Mouse (Mus musculus): ENCODE data around the gene Cfap65. TPM values are rescaled to one million over a fixed set of nuclear protein-coding genes. Genes with fewer than 3 reads are reported as not detected.

Cfap65 gene
- total RNA-seq (2021): 0.06 TPM in 1 of 2 replicates, not detected in the other
- long read RNA-seq: 0 reads

DNA sequence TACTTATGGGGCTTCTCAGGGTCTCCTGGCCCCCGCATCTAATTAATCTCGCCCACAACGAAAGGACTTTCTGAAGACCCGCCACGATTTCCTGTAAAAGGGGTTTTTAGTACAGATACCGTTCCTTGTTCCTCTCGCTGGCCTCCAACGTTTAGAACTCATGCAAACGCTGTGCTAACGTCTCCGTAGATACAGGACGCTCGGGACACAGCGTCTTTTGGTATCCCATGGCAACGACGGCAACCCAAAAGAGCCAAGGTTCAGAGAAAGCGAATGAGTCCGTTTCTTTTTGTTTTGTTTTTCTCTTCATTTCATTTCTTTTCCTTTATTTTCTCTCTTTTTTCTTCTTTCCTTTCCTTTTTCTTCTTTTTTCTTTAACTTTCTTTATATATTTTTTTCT, at the start of gene Cfap65:
Gene Cfap65 (minus strand): TSS at position 198 of the 400 bp plus-strand sequence.
- DNase-seq: peak; percentile 58

DNA sequence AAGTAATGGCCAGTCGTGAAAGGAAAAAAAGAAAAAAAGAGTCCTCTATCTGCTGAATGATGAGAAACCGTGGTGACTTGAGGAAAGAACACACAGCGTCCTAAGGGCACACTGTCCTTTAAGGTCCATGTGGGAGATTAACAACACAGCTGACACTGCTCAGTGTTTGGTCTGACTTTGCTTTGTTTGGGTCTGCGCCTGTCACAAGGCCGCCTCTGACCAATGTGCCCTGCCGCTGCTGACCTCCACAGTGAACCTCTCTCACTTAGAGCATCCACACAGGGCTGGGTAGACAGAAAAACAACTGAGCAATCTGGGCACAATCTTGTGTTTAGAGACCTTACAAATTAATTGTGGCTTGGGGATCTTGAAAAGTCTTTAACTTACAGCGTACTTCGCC, 41.6 kb upstream of the Cfap65 start:
- no peak for DNase-seq

DNA sequence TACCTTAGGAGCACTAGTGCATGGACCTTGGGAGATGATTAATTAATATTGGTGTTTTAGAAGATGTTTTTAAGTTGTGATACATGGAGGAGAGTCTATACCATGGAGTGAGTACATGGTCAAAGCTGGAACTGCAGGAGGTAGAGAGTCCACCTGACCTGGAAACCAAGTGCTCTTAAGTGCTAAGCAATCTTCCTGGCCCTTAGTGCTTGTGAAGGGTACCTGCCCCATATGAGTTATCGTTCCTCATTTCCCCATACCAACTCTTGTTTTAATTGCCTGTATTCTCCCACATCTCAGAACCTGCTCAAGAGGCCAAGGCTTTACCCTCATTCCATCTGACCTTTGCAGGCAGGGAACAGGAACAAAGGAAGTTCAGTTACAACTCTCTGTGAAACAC, 40.5 kb upstream of the Cfap65 start:
- no peak for DNase-seq

DNA sequence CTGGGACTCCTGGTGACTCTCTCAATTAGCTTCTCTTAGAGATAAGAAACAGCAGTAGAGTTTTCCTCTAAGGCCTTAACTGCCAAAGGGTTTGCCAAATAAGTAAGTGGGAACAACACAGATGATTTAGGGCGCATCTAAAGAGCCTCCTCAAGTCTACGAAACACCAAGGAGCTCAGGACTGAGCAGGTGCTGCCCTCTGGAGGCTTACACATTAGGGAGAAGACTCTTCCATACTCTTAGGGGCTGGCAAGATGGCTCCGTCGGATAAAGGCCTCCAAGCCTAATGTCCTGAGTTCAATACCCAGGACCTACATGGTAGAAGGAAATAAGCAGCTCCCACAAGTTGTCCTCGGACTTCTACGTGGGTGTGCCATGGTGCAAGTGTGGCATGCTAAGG, 38.2 kb upstream of the Cfap65 start:
- no peak for DNase-seq

DNA sequence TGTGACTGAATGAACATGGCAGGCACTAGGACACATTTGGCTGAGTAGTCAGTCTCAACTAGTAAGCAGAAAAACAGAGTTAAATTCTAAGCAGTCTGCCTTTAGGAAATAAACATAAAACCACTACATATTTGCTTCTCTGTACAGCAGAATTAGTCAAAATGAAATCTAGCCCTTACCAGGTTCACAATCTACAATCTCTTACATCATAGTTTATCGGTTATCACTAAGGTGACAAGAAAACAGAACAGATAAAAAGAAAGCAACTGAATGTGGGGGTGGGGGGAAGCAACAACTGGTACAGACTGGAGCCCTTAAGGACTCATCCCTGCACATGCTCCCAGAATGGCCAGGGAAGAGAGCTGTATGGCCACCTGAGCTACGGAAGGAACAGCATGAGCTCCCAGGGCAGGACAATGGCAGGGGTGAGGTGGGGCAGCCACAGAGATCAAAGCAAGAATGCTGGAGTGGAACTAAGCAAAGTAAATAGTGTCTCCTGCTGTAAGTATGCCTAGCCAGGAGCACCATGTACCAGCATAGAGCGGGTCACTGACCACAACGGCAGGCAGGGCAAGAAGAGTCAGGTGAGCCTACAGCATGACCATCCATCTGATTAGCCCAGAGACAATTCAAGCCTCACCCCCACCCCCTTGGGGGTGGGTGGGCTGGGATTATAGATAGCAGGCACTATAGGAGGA, 36.1 kb upstream of the Cfap65 start:
- no peak for DNase-seq

DNA sequence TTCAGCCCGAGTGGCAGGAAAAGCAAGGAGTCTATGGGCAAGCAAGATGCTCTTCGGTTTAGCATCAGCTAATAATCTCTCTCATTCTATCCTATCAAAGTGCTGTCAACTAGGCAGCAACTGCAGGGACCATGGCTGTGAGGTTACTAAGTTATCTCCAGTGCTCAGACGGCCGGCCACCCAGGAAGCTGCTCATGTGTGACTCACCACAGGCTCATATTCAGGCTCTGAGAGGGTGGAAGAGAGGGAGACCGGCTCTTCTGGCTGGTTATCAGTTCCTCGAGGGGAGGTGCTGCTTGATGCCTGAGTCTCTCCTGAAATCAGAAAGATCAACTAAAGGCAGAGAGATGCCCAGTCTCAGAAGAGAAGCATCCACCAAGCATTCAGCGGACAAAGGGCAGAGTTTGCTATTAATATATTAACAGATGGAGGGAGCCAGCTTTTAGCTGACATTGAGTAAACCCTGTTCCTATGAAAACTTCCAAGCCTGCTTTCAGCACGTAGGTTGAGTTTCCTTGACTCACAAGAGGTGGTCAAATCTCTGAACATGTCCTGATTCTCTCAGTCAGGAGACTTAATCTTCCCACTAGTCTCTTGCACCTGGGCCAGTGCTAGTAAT, 32.7 kb upstream of the Cfap65 start:
- peak; percentile 14 for DNase-seq

DNA sequence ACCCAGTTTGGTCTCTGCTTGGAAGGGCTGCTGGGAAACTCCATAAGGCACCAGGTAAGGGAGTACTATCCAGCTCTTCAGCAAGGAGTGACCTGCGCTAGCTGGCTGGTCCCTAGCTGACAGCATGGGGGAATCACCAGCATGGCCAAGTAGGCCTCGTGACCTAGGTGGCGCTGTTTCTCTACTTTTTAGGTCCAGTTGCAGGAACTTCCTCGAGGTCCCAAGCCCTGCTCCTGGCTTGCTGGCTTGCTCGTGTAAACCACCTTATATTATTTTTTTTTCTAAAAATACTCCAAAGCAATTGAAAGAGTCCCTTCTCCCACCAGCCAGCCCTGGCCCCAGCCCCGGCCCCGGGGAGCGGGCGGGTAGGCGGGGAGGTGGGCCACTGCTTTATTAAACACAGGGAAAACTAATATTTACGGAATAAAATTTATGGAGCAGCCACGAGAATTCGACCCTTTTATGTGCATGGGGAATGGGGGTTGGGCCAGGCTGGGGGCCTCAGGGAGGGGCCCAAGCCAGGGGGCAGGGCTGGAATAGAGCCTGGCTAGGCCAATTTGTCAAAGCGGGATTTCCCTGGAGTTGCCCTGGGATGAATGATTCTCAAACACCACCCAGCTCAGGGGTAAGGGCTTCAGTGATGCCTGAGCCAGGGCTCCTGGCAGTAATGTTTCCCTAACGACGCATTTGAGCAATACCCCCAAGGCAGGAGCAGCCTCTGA, 29.3 kb upstream of the Cfap65 start:
- DNase-seq: peak; percentile 80

DNA sequence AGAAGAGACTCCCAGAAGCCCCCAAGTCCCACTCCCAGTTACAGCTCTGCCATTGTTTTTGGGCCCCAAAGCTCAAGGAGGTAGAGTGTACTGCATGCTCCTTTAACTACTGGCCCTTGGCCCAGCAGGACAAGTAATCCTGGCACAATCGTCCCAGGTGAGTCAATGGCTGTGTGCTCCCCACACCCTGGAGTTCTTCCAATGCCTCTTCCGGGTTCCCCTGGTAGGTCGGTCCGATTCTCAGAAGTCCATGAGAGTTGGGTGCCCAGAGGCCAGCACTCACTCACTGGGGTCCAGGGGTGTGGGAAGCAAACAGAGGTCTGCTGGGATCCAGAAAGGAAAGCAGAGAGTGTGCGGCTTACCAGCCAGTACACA, 27.4 kb upstream of the Cfap65 start:
- DNase-seq: no peak

DNA sequence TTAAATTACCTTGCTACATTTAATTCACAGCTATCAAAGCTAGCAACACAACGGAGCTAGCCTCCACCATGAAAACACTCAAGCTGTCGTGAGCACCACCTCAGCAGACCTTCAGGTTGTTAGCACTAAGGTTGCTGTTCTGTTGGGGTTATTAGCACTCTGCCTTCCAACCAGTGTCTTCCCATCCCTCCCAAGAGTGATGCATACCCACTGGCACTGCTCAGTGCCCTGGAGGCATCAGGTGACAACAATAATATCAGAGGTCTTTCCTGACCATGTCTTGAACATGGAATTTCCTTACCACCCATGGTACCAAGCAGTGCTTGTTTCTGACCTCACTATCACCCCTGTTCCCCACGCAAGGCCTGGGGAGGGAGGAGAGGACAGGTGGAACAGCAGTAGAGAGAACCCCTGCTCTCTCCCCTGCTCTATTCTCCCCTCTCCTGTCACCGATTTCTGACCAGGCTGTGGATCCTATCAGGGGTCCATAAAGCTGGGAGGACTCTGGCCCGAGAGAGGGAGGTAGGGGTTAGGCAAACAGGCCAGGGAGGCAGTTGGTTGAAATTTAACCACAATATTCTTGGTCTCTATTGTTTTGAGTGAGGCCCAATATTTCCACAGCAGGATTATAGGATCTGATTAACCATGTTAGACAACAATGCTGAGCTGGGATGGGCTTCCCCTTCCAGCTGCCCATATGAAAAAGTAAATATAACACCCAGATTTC, 26.9 kb upstream of the Cfap65 start:
- DNase-seq: no peak

DNA sequence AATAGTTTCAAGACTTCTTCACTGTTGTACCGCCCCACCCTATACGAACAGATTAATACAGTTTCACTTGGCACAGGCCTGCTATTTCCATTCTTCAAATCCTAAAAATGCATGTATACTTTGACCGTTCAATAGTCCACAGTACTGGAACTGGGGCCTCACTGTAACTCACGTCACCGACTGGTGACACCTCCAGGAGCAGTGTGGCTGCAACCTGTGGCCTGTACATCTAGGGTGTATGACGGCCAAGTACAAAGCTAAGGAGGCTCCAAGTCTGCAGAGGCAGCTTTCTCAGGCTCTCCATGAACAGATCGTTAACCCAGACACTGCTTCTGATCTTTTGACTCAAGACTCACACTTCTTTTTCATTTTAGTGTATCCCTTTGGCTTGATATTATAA, 26.3 kb upstream of the Cfap65 start:
- no peak for DNase-seq

DNA sequence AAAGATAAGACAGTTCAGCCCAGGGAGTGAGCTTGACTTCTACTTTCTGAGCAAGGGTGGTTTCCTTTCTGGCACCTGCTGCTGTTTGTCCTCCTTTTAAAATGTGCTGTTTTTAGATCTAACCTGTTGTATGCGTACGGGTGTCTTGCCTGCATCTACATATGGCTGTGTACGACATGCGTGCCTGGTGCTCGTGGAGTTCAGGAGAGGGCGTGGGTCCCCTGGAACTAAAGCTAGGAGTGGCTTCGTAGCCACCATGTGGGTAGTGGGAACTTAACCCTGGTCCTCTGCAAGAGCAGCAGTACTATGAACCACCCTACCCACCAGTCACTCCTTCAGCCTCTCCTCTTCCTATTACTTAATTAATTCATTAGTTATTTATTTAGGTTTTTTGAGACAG, 24.7 kb upstream of the Cfap65 start:
- DNase-seq: no peak

DNA sequence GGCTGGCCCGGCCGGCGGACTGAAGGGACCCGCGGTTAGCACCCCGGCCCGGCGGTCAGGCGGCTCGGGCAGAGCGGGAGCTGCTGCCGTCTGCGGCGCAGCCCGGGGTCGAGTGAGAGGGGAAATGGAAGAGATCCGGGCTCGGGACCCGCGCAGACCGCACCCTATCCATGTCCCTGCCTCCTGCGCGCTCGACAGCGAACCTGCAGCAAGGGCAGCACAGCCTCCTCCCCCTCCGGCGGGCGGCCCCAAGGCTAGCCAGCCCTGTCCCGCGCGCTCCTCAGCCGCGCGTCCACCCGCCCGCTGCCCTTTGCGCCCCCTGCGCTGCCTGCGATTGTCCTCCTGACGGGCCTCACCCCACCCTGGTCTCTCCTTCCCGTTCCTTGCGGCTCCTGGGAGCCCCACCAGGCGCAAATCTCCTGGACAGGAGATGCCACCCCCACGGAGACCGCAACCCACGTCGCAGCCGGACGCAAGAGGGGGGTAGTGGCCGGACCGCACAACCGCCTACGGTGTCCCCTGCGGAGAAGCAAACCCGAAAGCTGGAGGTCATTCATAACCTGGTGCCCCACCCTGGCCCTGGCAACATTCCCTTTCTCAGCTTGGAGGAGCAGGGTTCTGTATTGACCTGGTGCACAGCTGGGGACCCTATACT, 16.3 kb upstream of the Cfap65 start, which contains the start of gene Ihh:
Gene Ihh (minus strand): TSS at position 117 of the 655 bp plus-strand sequence.
- DNase-seq: no peak

DNA sequence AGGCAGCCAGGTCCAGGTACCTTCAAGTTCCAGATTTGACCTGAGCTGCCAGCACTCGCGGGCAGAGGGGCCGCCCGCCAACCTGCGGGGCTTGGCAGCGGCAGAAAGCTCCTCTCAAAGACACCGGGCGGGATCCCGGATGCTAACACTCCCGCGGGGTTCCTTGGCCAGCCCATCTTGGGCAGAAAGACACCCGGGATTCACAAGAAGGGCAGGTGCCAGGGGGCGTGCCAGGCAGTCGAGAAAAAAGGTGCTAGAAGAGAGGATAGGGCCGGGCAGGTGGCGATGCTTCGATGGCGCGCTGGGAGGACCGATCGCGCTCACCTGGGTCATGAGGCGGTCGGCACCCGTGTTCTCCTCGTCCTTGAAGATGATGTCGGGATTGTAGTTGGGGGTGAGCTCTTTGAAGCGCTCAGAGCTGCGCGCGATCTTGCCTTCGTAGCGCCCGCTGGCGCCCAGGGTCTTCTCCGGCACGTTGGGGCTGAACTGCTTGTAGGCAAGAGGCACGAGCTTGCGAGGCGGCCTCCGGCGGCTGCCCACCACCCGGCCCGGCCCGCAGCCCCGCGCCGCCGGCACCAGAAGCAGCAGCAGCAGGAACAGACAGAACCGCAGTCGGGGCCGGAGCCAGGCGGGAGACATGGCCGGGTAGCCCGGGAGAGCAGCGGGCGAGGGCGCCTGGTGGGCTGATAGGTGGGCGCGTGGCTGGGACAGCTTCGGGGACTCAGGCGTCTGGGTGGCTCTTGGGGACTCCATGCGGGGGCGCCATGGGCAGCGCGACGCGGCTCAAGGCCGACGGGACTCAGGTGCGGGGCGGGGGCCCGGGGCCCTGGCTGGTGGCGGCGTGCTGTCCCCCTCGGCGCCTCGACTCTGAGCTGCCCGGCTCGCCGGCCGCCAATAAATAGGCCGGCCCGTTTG, 15.4 kb upstream of the Cfap65 start:
- DNase-seq: no peak

DNA sequence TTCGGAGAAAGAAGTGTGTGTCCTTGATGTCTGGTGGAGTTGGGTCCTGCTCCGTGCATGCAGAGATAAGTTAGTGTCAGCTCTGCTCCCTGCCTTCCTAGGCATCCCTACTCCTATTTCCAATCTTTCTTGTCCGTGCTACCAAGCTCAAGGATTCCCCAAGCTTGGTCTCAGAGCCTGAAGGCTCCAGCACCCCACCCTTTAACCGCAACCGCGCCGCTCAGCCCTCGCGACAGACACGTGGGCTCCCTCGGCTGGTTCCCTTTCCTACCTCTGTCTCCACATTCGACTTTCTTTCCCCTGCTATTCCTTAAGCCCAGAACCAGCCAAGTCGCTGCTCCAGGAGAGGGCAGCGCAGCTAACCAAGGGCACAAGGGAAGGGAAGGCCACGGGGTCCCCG, 14.7 kb upstream of the Cfap65 start:
- DNase-seq: no peak

DNA sequence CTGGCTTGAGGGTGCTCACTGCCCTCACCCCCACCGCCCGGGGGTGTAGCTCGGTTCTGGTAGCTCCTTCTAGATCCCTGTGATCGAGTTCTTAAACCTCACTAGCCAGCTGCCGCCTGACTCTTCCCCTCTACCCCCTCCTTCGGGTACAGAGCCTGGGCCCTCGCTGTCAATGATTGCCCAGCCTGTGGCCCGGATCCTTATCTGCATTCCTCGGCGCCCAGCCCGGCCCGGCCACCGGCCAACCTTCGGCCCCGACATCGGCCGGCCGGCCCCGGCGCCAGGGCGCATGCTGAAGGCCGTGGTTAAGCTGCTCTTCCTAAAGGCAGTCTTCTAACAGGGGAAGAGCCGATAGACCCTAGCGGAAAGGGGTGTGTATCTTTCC, 14.3 kb upstream of the Cfap65 start:
- peak; percentile 49 for DNase-seq

DNA sequence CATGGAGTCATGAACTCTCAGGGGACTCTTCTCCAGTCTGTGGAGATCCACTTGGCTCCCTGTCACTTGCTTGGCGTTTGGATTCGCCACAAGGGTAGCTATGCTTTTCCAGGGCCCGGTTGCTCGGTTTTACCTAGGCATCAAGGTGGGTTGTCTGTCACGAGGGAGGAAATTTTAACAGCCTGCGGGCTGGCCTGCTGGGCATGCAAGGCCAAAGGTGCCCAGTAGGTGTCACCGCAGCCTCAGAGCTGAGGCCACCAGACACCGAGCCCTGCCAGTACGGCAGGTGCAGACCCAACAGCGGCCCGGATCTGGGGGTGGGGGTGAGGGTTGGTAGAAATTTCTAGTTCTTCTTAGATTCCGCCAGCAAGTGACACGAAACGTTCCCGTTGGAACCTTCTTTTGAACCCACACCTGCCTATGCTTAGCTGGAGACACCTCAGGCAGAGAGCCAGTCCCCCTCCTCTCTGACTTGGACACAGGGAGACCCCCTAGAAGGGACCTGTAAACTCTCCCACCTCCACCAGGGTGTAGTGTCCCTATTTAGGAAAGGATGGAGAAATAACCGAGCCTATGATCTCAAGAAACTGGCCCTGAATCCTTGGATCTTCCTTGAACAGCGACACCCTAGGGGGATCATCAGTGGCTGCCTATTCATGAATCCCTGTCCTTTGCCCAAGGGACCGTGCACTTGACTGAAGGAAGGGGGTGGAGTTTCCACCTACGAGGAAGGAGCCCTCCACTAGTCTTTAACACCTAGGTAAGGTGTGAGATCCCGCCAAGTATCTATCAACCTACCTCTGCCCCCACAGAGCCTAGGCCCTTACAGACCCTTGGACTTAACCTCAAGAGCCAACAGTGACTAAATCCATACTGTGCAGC, 13.6 kb upstream of the Cfap65 start:
- peak; percentile 71 for DNase-seq

DNA sequence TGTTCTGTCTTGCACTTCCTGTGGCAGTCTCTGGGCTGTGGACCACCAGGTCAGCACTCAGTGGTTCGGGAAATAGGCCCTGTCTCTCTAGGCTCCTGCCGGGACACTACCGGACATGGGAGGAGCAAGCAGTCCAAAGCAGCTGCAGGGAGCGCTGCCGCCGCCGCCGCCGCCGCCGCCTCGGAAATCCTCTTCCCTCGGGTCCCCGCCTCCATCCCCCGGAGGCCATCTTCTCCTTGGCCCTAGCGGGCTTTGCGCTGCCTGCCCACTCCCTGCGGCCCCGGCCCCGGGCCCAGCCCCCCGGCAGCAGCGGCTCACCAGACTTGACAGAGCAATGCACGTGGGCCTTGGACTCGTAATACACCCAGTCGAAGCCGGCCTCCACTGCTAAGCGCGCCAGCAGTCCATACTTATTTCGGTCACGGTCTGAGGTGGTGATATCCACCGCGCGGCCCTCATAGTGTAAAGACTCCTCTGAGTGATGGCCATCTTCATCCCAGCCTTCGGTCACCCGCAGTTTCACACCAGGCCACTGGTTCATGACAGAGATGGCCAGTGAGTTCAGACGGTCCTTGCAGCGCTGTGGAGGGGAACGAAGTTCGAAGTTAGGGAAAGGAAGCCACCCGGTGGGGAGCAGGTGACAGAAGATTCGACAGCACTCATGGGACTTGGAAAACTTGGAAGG, 12.7 kb upstream of the Cfap65 start:
- DNase-seq: peak; percentile 34

DNA sequence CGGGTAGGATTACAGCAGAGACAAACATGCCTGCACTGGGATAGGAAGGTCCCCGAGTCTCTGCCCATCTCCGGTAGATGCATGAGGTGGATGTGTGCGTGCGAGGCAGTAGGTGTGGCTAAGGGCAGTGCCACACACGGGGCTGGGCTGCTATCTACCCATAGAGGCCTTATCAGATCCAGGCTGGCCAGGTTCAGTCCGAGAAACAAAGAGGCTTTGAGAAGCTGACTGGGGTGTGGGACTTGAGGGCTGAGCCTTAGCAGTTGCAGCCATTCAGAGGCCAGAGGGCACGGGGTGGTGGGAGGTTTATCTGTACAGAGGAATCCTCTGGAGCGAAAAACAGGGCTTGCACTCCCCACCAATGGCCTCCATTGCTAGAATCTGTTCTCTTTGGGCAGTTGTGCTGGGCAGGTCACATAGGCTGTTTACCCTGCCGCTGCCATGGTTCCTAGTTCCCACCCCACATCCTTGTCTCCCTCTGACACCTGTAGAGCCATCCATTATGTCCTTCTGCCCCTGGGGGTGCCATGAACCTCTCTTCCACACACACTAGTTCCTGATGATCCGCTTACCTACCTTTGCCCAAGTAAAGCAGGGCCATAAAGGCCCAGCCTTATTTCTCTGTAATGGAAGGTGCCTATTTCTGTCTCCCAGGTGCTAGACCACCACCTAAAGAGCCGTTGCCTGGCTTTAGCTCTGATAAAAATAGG, 6.4 kb upstream of the Cfap65 start:
- DNase-seq: no peak

DNA sequence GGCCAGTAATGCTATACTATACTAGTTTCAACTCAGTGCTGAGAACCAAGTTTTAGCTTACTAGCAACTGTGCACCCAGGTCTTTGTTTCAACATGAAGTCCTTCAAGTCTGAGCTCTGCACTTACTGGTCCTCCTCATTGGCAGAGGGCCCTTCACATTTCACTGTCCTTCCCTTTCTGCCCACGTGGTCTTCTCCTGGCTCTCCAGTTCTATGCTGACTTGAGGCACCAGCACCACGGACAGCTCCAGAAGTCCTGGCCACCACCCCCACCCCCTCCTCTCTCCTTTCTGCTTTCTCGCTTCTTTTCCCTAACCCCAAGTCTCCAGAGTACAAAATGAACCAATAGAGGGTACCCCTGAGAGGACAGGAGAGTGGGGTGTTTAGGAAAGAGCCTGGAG, 4.4 kb upstream of the Cfap65 start:
- no peak for DNase-seq
